In the genomic region with DNA sequence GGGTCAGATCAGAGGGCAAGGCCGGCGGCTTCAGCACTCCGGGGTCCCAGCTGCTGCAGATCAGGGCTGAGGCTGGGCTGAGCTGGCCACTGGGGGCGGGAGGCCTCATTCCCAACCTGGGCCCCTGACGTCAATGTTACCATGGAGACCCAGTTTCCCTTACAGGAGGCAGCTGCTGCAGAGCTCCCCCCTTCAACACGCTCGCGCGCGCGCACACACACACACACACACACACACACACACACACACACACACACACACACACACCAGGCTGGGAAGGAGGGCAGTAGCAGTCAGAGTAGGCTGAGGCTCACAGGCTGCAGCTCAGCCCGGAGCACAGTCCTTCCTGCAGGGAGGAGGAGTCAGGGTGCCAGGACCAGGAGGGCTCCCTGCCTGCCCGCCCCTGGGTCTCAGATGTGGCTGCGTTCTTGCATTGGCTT, we compare ENCODE assay signal across 8 mouse cellular contexts. TPM values are rescaled to one million over a fixed set of nuclear protein-coding genes. Genes with fewer than 3 reads are reported as not detected.
A peak's percentile ranks its signal among the peaks of the same experiment; 100 is the strongest.
DNase-seq lines count a peak whose midpoint lies in the region; ATAC-seq and TF ChIP-seq lines count a peak whose summit lies in the region.

No protein-coding gene starts in this region.

- H3K9ac ChIP-seq in midbrain, embryonic 11.5 days (ENCODE audit: low read length): peak overlapping the region; percentile 33

- H3K9me3 ChIP-seq in embryonic facial prominence, embryonic 10.5 days: no peaks in the 10 kb centered on the region
- no peaks in the 10 kb centered on the region for H3K9me3 ChIP-seq in heart, embryonic 10.5 days
- no peaks in the 10 kb centered on the region for H3K9me3 ChIP-seq in midbrain, embryonic 11.5 days (ENCODE audit: control insufficient read depth, low read length)

- H3K27ac ChIP-seq in embryonic facial prominence, embryonic 10.5 days (replicated peaks): peak overlapping the region; percentile 78
- H3K27ac ChIP-seq in heart, embryonic 10.5 days: peak overlapping the region; percentile 82
- no peak overlapping the region for H3K27ac ChIP-seq in kidney, adult 2 months (ENCODE audit: insufficient read depth, low read depth, low read length)
- H3K27ac ChIP-seq in midbrain, embryonic 11.5 days (ENCODE audit: low read depth, low read length): peak overlapping the region; percentile 77

- H3K4me1 ChIP-seq in embryonic facial prominence, embryonic 10.5 days: peaks cover 19% of the 10 kb centered on the region
- H3K4me1 ChIP-seq in heart, embryonic 10.5 days: peaks cover 18% of the 10 kb centered on the region
- no peaks in the 10 kb centered on the region for H3K4me1 ChIP-seq in kidney, adult 2 months (ENCODE audit: control insufficient read depth, insufficient read depth, low read length)
- peaks cover 7% of the 10 kb centered on the region; the same call in 1 of the 2 replicates for H3K4me1 ChIP-seq in midbrain, embryonic 11.5 days (ENCODE audit: control insufficient read depth, insufficient read depth, low read length)

- intact Hi-C loops in left cerebral cortex, postnatal 36 days (cut with DNase I): no loop called here

- TF ChIP-seq CTCF in kidney, adult 2 months (conservative IDR thresholded peaks at IDR 0.05; ENCODE audit: insufficient read depth, insufficient read length, low read depth, low read length): no peak

- peak; percentile 59 for DNase-seq in CD4-positive, CD25-positive, alpha-beta regulatory T cell, adult 2 months (ENCODE audit: low read depth, low spot score)
- DNase-seq in embryonic facial prominence, embryonic 10.5 days (ENCODE audit: low spot score): peak; percentile 91
- peak; percentile 94 for DNase-seq in heart, embryonic 10.5 days (ENCODE audit: low spot score)
- DNase-seq in kidney, adult 2 months: peak; percentile 86
- DNase-seq in left cerebral cortex, postnatal 36 days (ENCODE audit: low spot score in 2 of 2): peak; percentile 85 to 88
- DNase-seq in midbrain, embryonic 11.5 days (ENCODE audit: low spot score, missing footprints): peak; percentile 96
- peak; percentile 85 to 91 for DNase-seq in right cerebral cortex, postnatal 36 days (ENCODE audit: low spot score in 2 of 2)

- no peaks in the 10 kb centered on the region for H3K36me3 ChIP-seq in embryonic facial prominence, embryonic 10.5 days (replicated peaks)
- no peaks in the 10 kb centered on the region for H3K36me3 ChIP-seq in heart, embryonic 10.5 days
- no peaks in the 10 kb centered on the region for H3K36me3 ChIP-seq in kidney, adult 2 months (ENCODE audit: control insufficient read depth, insufficient read depth, low read length)
- H3K36me3 ChIP-seq in midbrain, embryonic 11.5 days (ENCODE audit: control insufficient read depth, insufficient read depth, low read length): no peaks in the 10 kb centered on the region

- H3K4me3 ChIP-seq in embryonic facial prominence, embryonic 10.5 days: peak overlapping the region; percentile 53
- peak overlapping the region; percentile 51 for H3K4me3 ChIP-seq in heart, embryonic 10.5 days
- no peak overlapping the region for H3K4me3 ChIP-seq in kidney, adult 2 months (ENCODE audit: insufficient read depth, low read depth, low read length)
- no peak overlapping the region for H3K4me3 ChIP-seq in midbrain, embryonic 11.5 days (ENCODE audit: low read depth, low read length)

- peak overlapping the region; percentile 42 for H3K4me2 ChIP-seq in midbrain, embryonic 11.5 days

- TF ChIP-seq POLR2A in kidney, adult 2 months (IDR thresholded peaks at IDR 0.05; ENCODE audit: low read depth, low read length): no peak

- 2% methylated on average over 14 of the region's 14 CpGs for WGBS in embryonic facial prominence, embryonic 10.5 days
- under 1% methylated on average over 8 of the region's 14 CpGs for WGBS in heart, embryonic 10.5 days
- WGBS in kidney, adult 2 months: 2% methylated on average over 8 of the region's 14 CpGs
- 2% methylated on average over 11 of the region's 14 CpGs for WGBS in midbrain, embryonic 11.5 days

- no peak for ATAC-seq in CD4-positive, CD25-positive, alpha-beta regulatory T cell, adult 4 months
- peak; percentile 91 for ATAC-seq in midbrain, embryonic 11.5 days (ENCODE audit: low FRiP score)

- no peaks in the 10 kb centered on the region; the same call in 1 of the 2 replicates for H3K27me3 ChIP-seq in embryonic facial prominence, embryonic 10.5 days (replicated peaks; ENCODE audit: low read depth, poor library complexity, severe bottlenecking)
- no peaks in the 10 kb centered on the region for H3K27me3 ChIP-seq in heart, embryonic 10.5 days (ENCODE audit: insufficient read depth, poor library complexity, severe bottlenecking)
- no peaks in the 10 kb centered on the region for H3K27me3 ChIP-seq in kidney, adult 2 months (replicated peaks; ENCODE audit: control insufficient read depth, insufficient read depth, low read length)
- no peaks in the 10 kb centered on the region for H3K27me3 ChIP-seq in midbrain, embryonic 11.5 days (ENCODE audit: control insufficient read depth, insufficient read depth, low read length)

RNA-seq across cellular contexts. Expression of gene Plcg2, which starts 27.7 kb away (rescaled TPM):
- under 1 TPM in 1 of 2 experiments, not detected in 1; 0.99 TPM for polyA plus RNA-seq in CD4-positive, CD25-positive, alpha-beta regulatory T cell, adult 4 months (2017; shearing (Covaris generic))
- polyA plus RNA-seq in embryonic facial prominence, embryonic 10.5 days (2016; fragmentation: Nextera tagmentation; extraction: Ambion mirVana): 5.4 and 5.8 TPM in 2 replicates
- 6.8 and 8.3 TPM in 2 replicates for polyA plus RNA-seq in heart, embryonic 10.5 days (2016; fragmentation: Nextera tagmentation; extraction: Ambion mirVana)
- 10.7 and 12.5 TPM in 2 replicates for polyA plus RNA-seq in kidney, adult 2 months (2012; rRNA removed)
- total RNA-seq in left cerebral cortex, postnatal 36 days (2021): 1 to 10 TPM; 2.6 to 2.8 TPM
- 2.2 and 2.3 TPM in 2 replicates for polyA plus RNA-seq in midbrain, embryonic 11.5 days (2014; fragmentation: Nextera tagmentation; extraction: Ambion mirVana)

Comparison
In these comparisons a context has a peak if more than half of its experiments do, and no peak if none do; other contexts are left out.
1. H3K4me3 ChIP-seq: peak in embryonic facial prominence, embryonic 10.5 days (single experiment) and heart, embryonic 10.5 days (single experiment); none in kidney, adult 2 months (single experiment) and midbrain, embryonic 11.5 days (single experiment).
2. Peak in every context shown above with its lines, with median percentiles within 50 percentile points of each other: DNase-seq.